8 mouse cellular contexts compared by ENCODE assay signal in genomic region chr16:90621761-90622411, GRCm38 (mm10).
DNase-seq lines count a peak whose midpoint lies in the region; ATAC-seq and TF ChIP-seq lines count a peak whose summit lies in the region.

No protein-coding gene starts in this region.

- H3K36me3 ChIP-seq in liver, embryonic 11.5 days (ENCODE audit: control insufficient read depth, insufficient read depth, low read length), result no peaks in the 10 kb centered on the region
- H3K36me3 ChIP-seq in liver, postnatal 0 days (replicated peaks; ENCODE audit: insufficient read depth, low read length), result no peaks in the 10 kb centered on the region

- H3K27ac ChIP-seq in liver, embryonic 11.5 days (ENCODE audit: low read depth, low read length), result no peak overlapping the region
- H3K27ac ChIP-seq in liver, postnatal 0 days (ENCODE audit: low read depth), result no peak overlapping the region
- H3K27ac ChIP-seq in left cerebral cortex, adult 2 months, result peak overlapping the region; percentile 82

- TF ChIP-seq EP300 in liver, postnatal 0 days (IDR thresholded peaks at IDR 0.05; ENCODE audit: low read depth), result no peak

- H3K27me3 ChIP-seq in liver, embryonic 11.5 days (replicated peaks; ENCODE audit: control insufficient read depth, insufficient read depth, low read length), result no peaks in the 10 kb centered on the region
- no peaks in the 10 kb centered on the region for H3K27me3 ChIP-seq in liver, postnatal 0 days (ENCODE audit: insufficient read depth, low read length)

- TF ChIP-seq CTCF in liver, postnatal 0 days (IDR thresholded peaks at IDR 0.05; ENCODE audit: low read depth), result no peak
- TF ChIP-seq CTCF in left cerebral cortex, adult 2 months (IDR thresholded peaks at IDR 0.05), result no peak; the same call in 1 of the 2 replicates

- H3K4me1 ChIP-seq in liver, embryonic 11.5 days (replicated peaks; ENCODE audit: control insufficient read depth, insufficient read depth, low read length), result 0 out of 2 replicates have a peak, but pooled peaks cover 2% of the 10 kb centered on the region
- H3K4me1 ChIP-seq in liver, postnatal 0 days (ENCODE audit: insufficient read depth), result no peaks in the 10 kb centered on the region

- intact Hi-C loops in left cerebral cortex, adult 2 months (cut with DNase I), result loop anchor here (1.0 to 5.0 kb wide), 6 partner anchors 44 to 233 kb away; no protein-coding TSS in a partner anchor

- no peaks in the 10 kb centered on the region for H3K9me3 ChIP-seq in liver, embryonic 11.5 days (ENCODE audit: control insufficient read depth, low read length)
- no peaks in the 10 kb centered on the region for H3K9me3 ChIP-seq in liver, postnatal 0 days (ENCODE audit: low read length)

- no peak overlapping the region for H3K9ac ChIP-seq in liver, embryonic 11.5 days (ENCODE audit: low read depth, low read length)
- H3K9ac ChIP-seq in liver, postnatal 0 days (replicated peaks), result no peak overlapping the region

- peak; percentile 23 for DNase-seq in liver, embryonic 11.5 days (ENCODE audit: low spot score)
- DNase-seq in liver, postnatal 0 days, result no peak
- DNase-seq in cerebellum, postnatal 36 days, result peak; percentile 18 to 42
- peak; percentile 84 to 93 for DNase-seq in frontal cortex, postnatal 36 days (ENCODE audit: low spot score in 2 of 2)
- peak; percentile 64 to 82 for DNase-seq in left cerebral cortex, adult 2 months (ENCODE audit: extremely low spot score in 1 of 2, low spot score in 2 of 2)
- peak; percentile 87 for DNase-seq in right cerebral cortex, postnatal 25 days
- DNase-seq in spleen, postnatal 14 days (ENCODE audit: low spot score in 2 of 2), result no peak

- H3K4me2 ChIP-seq in liver, embryonic 11.5 days, result no peak overlapping the region
- H3K4me2 ChIP-seq in liver, postnatal 0 days (ENCODE audit: low read depth, low read length), result no peak overlapping the region

- ATAC-seq in liver, embryonic 11.5 days (replicated peaks; ENCODE audit: low FRiP score), result no peak
- ATAC-seq in liver, postnatal 0 days, result no peak
- no peak for ATAC-seq in megakaryocyte progenitor cell, adult 5-6 weeks (replicated peaks; ENCODE audit: poor library complexity)

- 74% methylated on average over 13 of the region's 13 CpGs for WGBS in liver, embryonic 11.5 days
- WGBS in liver, postnatal 0 days (ENCODE audit: insufficient replicate concordance), result 77% methylated on average over 13 of the region's 13 CpGs

- no peak overlapping the region for H3K4me3 ChIP-seq in liver, embryonic 11.5 days (ENCODE audit: low read depth, low read length)
- no peak overlapping the region for H3K4me3 ChIP-seq in liver, postnatal 0 days (ENCODE audit: low read depth, low read length)
- H3K4me3 ChIP-seq in left cerebral cortex, adult 2 months, result no peak overlapping the region

Comparison
In these comparisons a context has a peak if more than half of its experiments do, and no peak if none do; other contexts are left out.
1. DNase-seq: peak in liver, embryonic 11.5 days (single experiment), cerebellum, postnatal 36 days (2 of 2), frontal cortex, postnatal 36 days (2 of 2), left cerebral cortex, adult 2 months (2 of 2) and right cerebral cortex, postnatal 25 days (single experiment); none in liver, postnatal 0 days (single experiment) and spleen, postnatal 14 days (0 of 2).